Mouse (Mus musculus): ENCODE measurements around the gene Plekhg6. TPM values are rescaled to one million over a fixed set of nuclear protein-coding genes. Genes with fewer than 3 reads are reported as not detected.

Plekhg6 gene
- polyA plus RNA-seq (2015; fragmentation: Illumina TruSeq; extraction: RNeasy Lipid Tissue Mini Kit (QIAGEN cat#74804); ENCODE audit: low read depth, low replicate concordance): not detected

DNA sequence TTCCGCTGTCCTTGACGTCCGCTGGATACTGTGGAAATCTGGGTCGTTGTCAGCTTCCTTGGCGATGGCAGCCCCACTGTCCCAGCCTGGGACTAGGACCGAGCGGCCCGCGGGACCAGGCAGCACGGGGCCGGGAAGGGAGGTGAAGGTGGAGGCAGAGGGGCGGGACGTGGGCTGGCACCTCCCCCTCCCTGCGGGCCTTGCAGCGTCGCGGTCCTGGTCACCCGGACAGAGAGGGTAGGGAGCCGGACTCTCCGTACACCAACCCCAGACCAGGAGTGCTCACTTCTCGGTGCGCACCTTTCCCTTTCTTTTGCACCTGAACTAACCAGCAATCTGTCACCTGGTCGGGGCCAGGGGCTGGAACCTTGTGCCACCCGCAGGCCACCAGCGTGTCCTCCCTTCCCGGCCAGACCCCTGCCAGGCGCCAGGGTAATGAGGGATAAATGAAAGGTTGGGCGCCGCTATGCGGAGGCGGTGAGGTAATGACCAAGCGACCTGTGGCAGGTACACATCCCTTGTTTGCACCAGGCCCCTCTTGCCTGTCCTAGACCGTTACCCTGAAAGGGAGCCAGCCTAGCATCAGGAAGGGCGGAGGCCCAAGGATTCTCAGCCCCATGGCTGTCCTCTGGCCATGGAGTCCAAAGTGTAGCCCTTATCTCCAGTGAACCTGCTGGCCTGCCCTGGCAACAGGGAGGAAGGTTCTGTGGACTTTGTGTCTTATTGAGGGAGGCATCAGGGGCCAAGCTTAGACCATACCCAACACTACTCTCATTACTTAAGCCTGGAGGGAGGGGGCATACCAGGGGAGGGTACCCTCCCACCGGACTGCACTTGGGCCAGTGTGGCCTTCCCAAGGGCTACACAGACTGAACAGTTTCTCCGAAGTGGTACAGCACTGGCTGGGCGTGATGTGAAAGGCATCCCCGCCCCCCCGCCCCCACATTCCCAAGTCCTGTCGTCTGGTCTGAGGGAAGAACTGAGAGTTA lies at the start of gene Plekhg6:
Plekhg6 (minus strand) TSS at position 422 of the 989 bp plus-strand sequence.

DNA sequence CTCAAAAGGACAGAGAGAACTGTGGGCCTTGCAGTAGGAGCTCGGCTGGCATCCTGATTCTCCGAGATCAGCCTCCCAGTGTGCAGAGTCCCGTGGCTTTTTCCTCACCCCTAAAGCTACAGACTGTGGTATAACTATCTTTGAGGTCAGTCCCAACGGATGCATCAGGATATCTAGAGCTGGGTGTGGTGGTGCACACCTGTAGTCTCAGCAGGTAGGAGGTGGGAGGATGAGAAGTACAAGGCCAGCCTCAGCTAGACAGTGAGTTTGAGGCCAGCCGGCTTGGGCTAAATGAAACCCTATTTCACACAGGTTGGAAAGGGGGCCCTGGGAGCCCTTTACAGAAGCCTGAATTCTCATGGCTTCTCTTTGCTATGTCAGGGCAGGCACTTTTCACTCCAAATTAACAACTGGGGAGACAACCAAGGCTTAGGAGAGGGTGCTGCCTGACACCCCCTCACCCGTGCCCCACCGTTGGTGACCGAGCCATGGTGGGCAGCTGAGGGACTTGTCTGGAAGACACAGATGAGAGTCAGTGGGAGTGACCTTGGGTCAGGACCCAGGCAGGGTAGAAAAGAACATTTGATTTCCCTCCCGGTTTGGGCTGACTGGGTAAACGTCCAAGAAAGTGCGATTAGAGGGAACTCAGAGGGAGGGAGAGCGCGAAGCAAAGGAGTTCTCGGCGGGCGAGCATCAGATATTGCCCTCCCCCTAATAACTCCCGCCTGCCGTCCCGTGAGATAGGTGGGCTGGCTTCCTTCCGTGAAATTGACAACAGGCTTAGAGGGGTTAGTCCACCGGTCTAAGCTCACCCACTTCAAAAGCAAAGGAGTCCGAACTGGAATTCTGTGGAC lies 31.6 kb downstream of the Plekhg6 start, which contains the start of gene Tnfrsf1a:
Tnfrsf1a (plus strand) TSS at position 642 of the 854 bp plus-strand sequence.

GRCm38 (mm10) chr6:125320323-125320722 lies 60.3 kb downstream of the Plekhg6 start, which contains the start of gene Scnn1a:
Gene Scnn1a (plus strand): TSS chr6:125320659.

DNA sequence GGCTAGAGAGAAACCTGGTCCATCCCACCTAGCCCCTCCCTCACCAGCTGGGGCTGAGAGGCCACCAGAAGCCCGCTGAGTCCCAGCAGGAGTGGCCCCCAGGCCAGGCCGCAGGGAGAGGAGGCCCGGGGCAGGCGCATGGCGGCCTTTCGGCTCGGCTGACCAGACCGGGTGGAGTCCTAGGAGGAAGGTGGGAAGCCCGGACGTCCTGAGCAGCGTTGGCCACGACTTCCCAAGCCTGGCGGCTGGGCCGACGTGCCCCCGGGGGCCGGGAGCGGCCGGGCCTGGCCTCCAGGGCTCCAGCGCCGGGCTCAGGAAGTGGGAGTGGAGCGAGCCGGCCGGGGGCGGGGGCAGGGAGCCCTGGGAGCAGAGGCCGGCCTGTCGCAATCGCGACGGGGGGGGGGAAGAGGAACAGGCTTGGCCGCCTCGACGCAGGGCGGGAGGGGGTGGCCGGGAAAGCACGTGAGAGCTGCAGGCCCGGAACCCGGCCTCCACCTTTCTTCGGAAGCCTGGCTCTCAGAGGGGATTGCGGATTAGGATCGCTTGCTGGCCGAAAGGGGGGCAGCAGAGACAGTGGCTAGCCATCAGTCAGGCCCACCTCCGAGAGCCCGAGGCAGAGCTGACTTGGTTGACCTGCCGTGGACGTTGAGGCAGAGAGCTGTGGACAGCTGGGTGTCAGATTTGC lies 66.9 kb downstream of the Plekhg6 start, which contains the start of gene Ltbr:
Ltbr (minus strand) TSS at position 340 of the 685 bp plus-strand sequence.

Other genes starting within 250 kb of the Plekhg6 start
- gene Nop2, start 248.9 kb downstream of the Plekhg6 start, polyA plus RNA-seq (2015; fragmentation: Illumina TruSeq; extraction: RNeasy Lipid Tissue Mini Kit (QIAGEN cat#74804); ENCODE audit: low read depth, low replicate concordance): 19.9 TPM
- gene Iffo1, start 235.6 kb downstream of the Plekhg6 start, polyA plus RNA-seq (2015; fragmentation: Illumina TruSeq; extraction: RNeasy Lipid Tissue Mini Kit (QIAGEN cat#74804); ENCODE audit: low read depth, low replicate concordance): 47.2 TPM
- 3,136 TPM for gene Gapdh, start 214.3 kb downstream of the Plekhg6 start, polyA plus RNA-seq (2015; fragmentation: Illumina TruSeq; extraction: RNeasy Lipid Tissue Mini Kit (QIAGEN cat#74804); ENCODE audit: low read depth, low replicate concordance)
- gene Ncapd2, start 189.1 kb downstream of the Plekhg6 start, polyA plus RNA-seq (2015; fragmentation: Illumina TruSeq; extraction: RNeasy Lipid Tissue Mini Kit (QIAGEN cat#74804); ENCODE audit: low read depth, low replicate concordance): 21.1 TPM
- 88.5 TPM for gene Mrpl51, start 189.0 kb downstream of the Plekhg6 start, polyA plus RNA-seq (2015; fragmentation: Illumina TruSeq; extraction: RNeasy Lipid Tissue Mini Kit (QIAGEN cat#74804); ENCODE audit: low read depth, low replicate concordance)
- gene Vamp1, start 165.2 kb downstream of the Plekhg6 start, polyA plus RNA-seq (2015; fragmentation: Illumina TruSeq; extraction: RNeasy Lipid Tissue Mini Kit (QIAGEN cat#74804); ENCODE audit: low read depth, low replicate concordance): 241 TPM
- 6.2 TPM for gene Tapbpl, start 148.9 kb downstream of the Plekhg6 start, polyA plus RNA-seq (2015; fragmentation: Illumina TruSeq; extraction: RNeasy Lipid Tissue Mini Kit (QIAGEN cat#74804); ENCODE audit: low read depth, low replicate concordance)
- gene Cd27, start 143.8 kb downstream of the Plekhg6 start, polyA plus RNA-seq (2015; fragmentation: Illumina TruSeq; extraction: RNeasy Lipid Tissue Mini Kit (QIAGEN cat#74804); ENCODE audit: low read depth, low replicate concordance): not detected
- gene Tuba3a, start 94.8 kb downstream of the Plekhg6 start, polyA plus RNA-seq (2015; fragmentation: Illumina TruSeq; extraction: RNeasy Lipid Tissue Mini Kit (QIAGEN cat#74804); ENCODE audit: low read depth, low replicate concordance): not detected
- 11.3 TPM for gene Ltbr, start 66.9 kb downstream of the Plekhg6 start, polyA plus RNA-seq (2015; fragmentation: Illumina TruSeq; extraction: RNeasy Lipid Tissue Mini Kit (QIAGEN cat#74804); ENCODE audit: low read depth, low replicate concordance)
- gene Scnn1a, start 60.1 kb downstream of the Plekhg6 start, polyA plus RNA-seq (2015; fragmentation: Illumina TruSeq; extraction: RNeasy Lipid Tissue Mini Kit (QIAGEN cat#74804); ENCODE audit: low read depth, low replicate concordance): 3.2 TPM
- gene Tnfrsf1a, start 31.4 kb downstream of the Plekhg6 start, polyA plus RNA-seq (2015; fragmentation: Illumina TruSeq; extraction: RNeasy Lipid Tissue Mini Kit (QIAGEN cat#74804); ENCODE audit: low read depth, low replicate concordance): 10.8 TPM
- gene Cd9, start 114.0 kb upstream of the Plekhg6 start, polyA plus RNA-seq (2015; fragmentation: Illumina TruSeq; extraction: RNeasy Lipid Tissue Mini Kit (QIAGEN cat#74804); ENCODE audit: low read depth, low replicate concordance): 138 TPM
- gene Vwf, start 166.0 kb upstream of the Plekhg6 start, polyA plus RNA-seq (2015; fragmentation: Illumina TruSeq; extraction: RNeasy Lipid Tissue Mini Kit (QIAGEN cat#74804); ENCODE audit: low read depth, low replicate concordance): 11.0 TPM

Measured in brain, adult 10 weeks (tissue).